Mouse (Mus musculus) limb, embryonic 13.5 days (tissue): Measurements from ENCODE around the gene 2810006K23Rik. TPM values are rescaled to one million over a fixed set of nuclear protein-coding genes. Genes with fewer than 3 reads are reported as not detected.
"Not testable (repeated sequence)": the region's sequence is repeated elsewhere in the genome, so short reads cannot be mapped to it uniquely, and the experiment has no call there.

ENCODE experiments used
- ATAC-seq: fragments of 200-750 bp; cut with Nextera tagmentation; 2 replicates; pipeline ENCODE4 v1.8.0; 2017; ENCODE audit warnings: low read depth, moderate number of reproducible peaks, moderate TSS enrichment; ENCODE audit not compliant: low FRiP score
- H3K27ac ChIP-seq: fragments of 300-500 bp; sonication (generic); 2 replicates; pipeline ENCODE4 v1.5.1; 2015; ENCODE audit warnings: inconsistent platforms, mild to moderate bottlenecking, moderate library complexity
- H3K27me3 ChIP-seq: fragments of 300-500 bp; sonication (generic); 2 replicates; pipeline ENCODE4 v1.6.1; 2015; ENCODE audit warnings: mild to moderate bottlenecking, inconsistent platforms
- H3K36me3 ChIP-seq: fragments of 300-500 bp; sonication (generic); 2 replicates; pipeline ENCODE4 v1.6.1; 2015; ENCODE audit warnings: inconsistent platforms, mild to moderate bottlenecking, moderate library complexity
- H3K4me1 ChIP-seq: fragments of 300-500 bp; sonication (generic); 2 replicates; pipeline ENCODE4 v1.6.1; 2015; ENCODE audit warnings: inconsistent platforms
- H3K4me2 ChIP-seq: fragments of 300-500 bp; sonication (generic); replicated peaks from 2 replicates; pipeline ENCODE4 v1.6.1; 2015; ENCODE audit warnings: inconsistent platforms, mild to moderate bottlenecking, moderate library complexity
- H3K4me3 ChIP-seq: fragments of 300-500 bp; sonication (generic); 2 replicates; pipeline ENCODE4 v1.5.1; 2015; ENCODE audit warnings: moderate library complexity, mild to moderate bottlenecking, inconsistent platforms
- H3K9ac ChIP-seq: fragments of 300-500 bp; sonication (generic); 2 replicates; pipeline ENCODE4 v1.6.1; 2015; ENCODE audit warnings: mild to moderate bottlenecking, inconsistent platforms
- H3K9me3 ChIP-seq: fragments of 300-500 bp; sonication (generic); 2 replicates; pipeline ENCODE4 v1.6.1; 2016; ENCODE audit warnings: inconsistent platforms
- WGBS: fragments of 180-500 bp; shearing (Covaris S2); methylation state at CpG from one replicate; pipeline ENCODE4 v1.1.7; 2015; 5-methylcytosine and 5-hydroxymethylcytosine counted together
- polyA plus RNA-seq: library from polyadenylated mRNA; unstranded; fragments of >200 nt; fragmentation: Nextera tagmentation; extraction: Ambion mirVana; gene quantifications from 2 replicates; pipeline ENCODE4 v1.2.1, GENCODE M21; 2015

The 2810006K23Rik gene
- polyA plus RNA-seq, 1 experiment from 2014 or later = 16.3 TPM

- H3K9me3 ChIP-seq = peaks cover 6% of the 10 kb centered on the region
- no peak overlapping the region for H3K4me2 ChIP-seq
- H3K4me1 ChIP-seq = no peaks in the 10 kb centered on the region
- H3K36me3 ChIP-seq = peaks cover 92% of the 10 kb centered on the region
- H3K27ac ChIP-seq = no peak overlapping the region
- no peak overlapping the region for H3K4me3 ChIP-seq
- WGBS = 92% methylated on average over 9 of the region's 9 CpGs
- H3K27me3 ChIP-seq = no peaks in the 10 kb centered on the region
- ATAC-seq = no peak
- no peak overlapping the region for H3K9ac ChIP-seq
Measured at GRCm38 (mm10) chr5:124315498-124315897, 12.4 kb upstream of the 2810006K23Rik start.

GRCm38 (mm10) chr5:124315941-124316340 lies 11.9 kb upstream of the 2810006K23Rik start:
- H3K4me3 ChIP-seq = no peak overlapping the region
- H3K27ac ChIP-seq = no peak overlapping the region
- peaks cover 6% of the 10 kb centered on the region for H3K9me3 ChIP-seq
- 95% methylated on average over 11 of the region's 11 CpGs for WGBS
- H3K4me1 ChIP-seq = no peaks in the 10 kb centered on the region
- H3K27me3 ChIP-seq = no peaks in the 10 kb centered on the region
- no peak overlapping the region for H3K4me2 ChIP-seq
- no peak for ATAC-seq
- H3K9ac ChIP-seq = no peak overlapping the region
- peaks cover 89% of the 10 kb centered on the region for H3K36me3 ChIP-seq

- no peak for ATAC-seq
- no peak overlapping the region; the same call in 1 of the 2 replicates for H3K27ac ChIP-seq
- H3K9ac ChIP-seq = no peak overlapping the region
- no peak overlapping the region for H3K4me2 ChIP-seq
- peaks cover 1% of the 10 kb centered on the region; the same call in 1 of the 2 replicates for H3K9me3 ChIP-seq
- H3K36me3 ChIP-seq = peaks cover 81% of the 10 kb centered on the region
- no peaks in the 10 kb centered on the region for H3K27me3 ChIP-seq
- 89% methylated on average over 7 of the region's 7 CpGs for WGBS
- H3K4me1 ChIP-seq = no peaks in the 10 kb centered on the region
- H3K4me3 ChIP-seq = no peak overlapping the region
Measured at GRCm38 (mm10) chr5:124317648-124318047, 10.2 kb upstream of the 2810006K23Rik start.

GRCm38 (mm10) chr5:124326829-124327228 lies 1.1 kb upstream of the 2810006K23Rik start:
- Histone ChIP-seq H3K36me3 (peaks cover 22% of the 10 kb centered on the region), H3K9ac (peak overlapping the region; percentile 81), H3K27ac (peak overlapping the region; percentile 95; the same call in 1 of the 2 replicates), H3K4me2 (peak overlapping the region; percentile 78), H3K4me1 (peaks cover 14% of the 10 kb centered on the region), H3K27me3 (no peaks in the 10 kb centered on the region), H3K9me3 (no peaks in the 10 kb centered on the region), H3K4me3 (peak overlapping the region; percentile 69)
- ATAC-seq = no peak
- WGBS = 4% methylated on average over 8 of the region's 8 CpGs

GRCm38 (mm10) chr5:124330086-124330485 lies 2.2 kb downstream of the 2810006K23Rik start:
- no peak overlapping the region for H3K9ac ChIP-seq
- no peaks in the 10 kb centered on the region; the same call in 1 of the 2 replicates for H3K36me3 ChIP-seq
- peaks cover 14% of the 10 kb centered on the region for H3K4me1 ChIP-seq
- 88% methylated on average over 6 of the region's 6 CpGs for WGBS
- H3K27ac ChIP-seq = no peak overlapping the region
- no peak for ATAC-seq
- no peaks in the 10 kb centered on the region for H3K27me3 ChIP-seq
- H3K4me2 ChIP-seq = no peak overlapping the region
- H3K9me3 ChIP-seq = no peaks in the 10 kb centered on the region
- no peak overlapping the region for H3K4me3 ChIP-seq

GRCm38 (mm10) chr5:124334392-124334791 lies 6.5 kb downstream of the 2810006K23Rik start:
- H3K9me3 ChIP-seq = no peaks in the 10 kb centered on the region
- ATAC-seq = no peak
- 55% methylated on average over 6 of the region's 6 CpGs for WGBS
- no peak overlapping the region for H3K9ac ChIP-seq
- H3K27ac ChIP-seq = peak overlapping the region; percentile 3; the same call in 1 of the 2 replicates
- no peaks in the 10 kb centered on the region; the same call in 1 of the 2 replicates for H3K36me3 ChIP-seq
- H3K4me3 ChIP-seq = no peak overlapping the region
- H3K4me1 ChIP-seq = peaks cover 12% of the 10 kb centered on the region
- no peaks in the 10 kb centered on the region for H3K27me3 ChIP-seq
- no peak overlapping the region for H3K4me2 ChIP-seq

GRCm38 (mm10) chr5:124337103-124337502 lies 9.2 kb downstream of the 2810006K23Rik start:
- H3K27ac ChIP-seq = no peak overlapping the region
- peaks cover 18% of the 10 kb centered on the region for H3K4me1 ChIP-seq
- no peaks in the 10 kb centered on the region for H3K9me3 ChIP-seq
- H3K27me3 ChIP-seq = no peaks in the 10 kb centered on the region
- no peak overlapping the region for H3K9ac ChIP-seq
- WGBS = 83% methylated on average over 9 of the region's 9 CpGs
- no peak for ATAC-seq
- no peak overlapping the region for H3K4me2 ChIP-seq
- no peaks in the 10 kb centered on the region; the same call in 1 of the 2 replicates for H3K36me3 ChIP-seq
- H3K4me3 ChIP-seq = no peak overlapping the region

GRCm38 (mm10) chr5:124337909-124338308 lies 10.0 kb downstream of the 2810006K23Rik start:
- Histone ChIP-seq H3K9ac (no peak overlapping the region), H3K4me2 (no peak overlapping the region), H3K27me3 (no peaks in the 10 kb centered on the region), H3K4me3 (no peak overlapping the region), H3K4me1 (peaks cover 18% of the 10 kb centered on the region), H3K36me3 (peaks cover 3% of the 10 kb centered on the region; the same call in 1 of the 2 replicates), H3K9me3 (no peaks in the 10 kb centered on the region), H3K27ac (no peak overlapping the region)
- WGBS = 32% methylated on average over 9 of the region's 9 CpGs
- no peak for ATAC-seq

- no peak for ATAC-seq
- peaks cover 18% of the 10 kb centered on the region for H3K4me1 ChIP-seq
- H3K9ac ChIP-seq = no peak overlapping the region
- H3K27ac ChIP-seq = peak overlapping the region; percentile 72; the same call in 1 of the 2 replicates
- no peak overlapping the region for H3K4me3 ChIP-seq
- no peaks in the 10 kb centered on the region for H3K9me3 ChIP-seq
- WGBS = 86% methylated on average over 8 of the region's 8 CpGs
- H3K27me3 ChIP-seq = no peaks in the 10 kb centered on the region
- H3K36me3 ChIP-seq = peaks cover 9% of the 10 kb centered on the region; the same call in 1 of the 2 replicates
- H3K4me2 ChIP-seq = no peak overlapping the region
Measured at GRCm38 (mm10) chr5:124338791-124339190, 10.9 kb downstream of the 2810006K23Rik start.

GRCm38 (mm10) chr5:124341753-124342339 lies 14.0 kb downstream of the 2810006K23Rik start:
- Histone ChIP-seq H3K4me1 (peaks cover 18% of the 10 kb centered on the region), H3K36me3 (peaks cover 33% of the 10 kb centered on the region)
- not testable (repeated sequence) for H3K9me3 ChIP-seq, H3K27me3 ChIP-seq, H3K4me2 ChIP-seq, H3K27ac ChIP-seq, H3K9ac ChIP-seq, ATAC-seq, H3K4me3 ChIP-seq
- WGBS = 57% methylated on average over 6 of the region's 6 CpGs

GRCm38 (mm10) chr5:124342897-124343296 lies 15.0 kb downstream of the 2810006K23Rik start:
- Histone ChIP-seq H3K4me3 (no peak overlapping the region), H3K4me2 (no peak overlapping the region)
- WGBS = 83% methylated on average over 8 of the region's 8 CpGs

GRCm38 (mm10) chr5:124349196-124349595 lies 21.3 kb downstream of the 2810006K23Rik start:
- no peak for ATAC-seq
- Histone ChIP-seq H3K36me3 (peaks cover 55% of the 10 kb centered on the region), H3K9ac (0 out of 2 replicates have a peak overlapping the region, but pooled peaks have one; percentile 21), H3K4me1 (peaks cover 20% of the 10 kb centered on the region), H3K9me3 (no peaks in the 10 kb centered on the region), H3K4me2 (no peak overlapping the region), H3K27ac (no peak overlapping the region), H3K4me3 (no peak overlapping the region), H3K27me3 (no peaks in the 10 kb centered on the region)
- 92% methylated on average over 17 of the region's 17 CpGs for WGBS

More at GRCm38 (mm10) chr5:124342897-124343296, 15.0 kb downstream of the 2810006K23Rik start:
- Histone ChIP-seq H3K27me3 (no peaks in the 10 kb centered on the region), H3K4me1 (peaks cover 18% of the 10 kb centered on the region), H3K36me3 (peaks cover 42% of the 10 kb centered on the region), H3K9ac (no peak overlapping the region), H3K27ac (peak overlapping the region; percentile 39; the same call in 1 of the 2 replicates), H3K9me3 (no peaks in the 10 kb centered on the region)
- ATAC-seq = no peak
